Comparison of ENCODE assay signal across 17 mouse cellular contexts in genomic region chr5:122149259-122149658, GRCm38 (mm10). TPM values are rescaled to one million over a fixed set of nuclear protein-coding genes. Genes with fewer than 3 reads are reported as not detected.
"Had no signal": no experiment of that assay in that cellular context is flagged by ENCODE, and none has a peak within 500 bp of the region (broad histone marks: within the 10 kb centered on the region; RNA-seq: fewer than 3 reads in every experiment).

No protein-coding gene starts in this region.

- H3K4me3 ChIP-seq: midbrain, embryonic 13.5 days; midbrain, embryonic 15.5 days; neural tube, embryonic 12.5 days; stomach, embryonic 15.5 days had no signal

- H3K27ac ChIP-seq: midbrain, embryonic 13.5 days; midbrain, embryonic 15.5 days; neural tube, embryonic 12.5 days; stomach, embryonic 15.5 days; stomach, postnatal 0 days had no signal

- ATAC-seq: midbrain, embryonic 13.5 days; midbrain, embryonic 15.5 days had no signal

- H3K36me3 ChIP-seq: midbrain, embryonic 13.5 days; midbrain, embryonic 15.5 days; neural tube, embryonic 12.5 days; stomach, embryonic 15.5 days had no signal

- DNase-seq: lung, adult 18-20 months; lung, embryonic 14.5 days; lung, postnatal 10 days; lung, postnatal 4 days; right cerebral cortex, postnatal 14 days; thymus, adult 18-20 months; thymus, postnatal 14 days; thymus, postnatal 36 days had no signal

- H3K9me3 ChIP-seq: midbrain, embryonic 13.5 days; midbrain, embryonic 15.5 days; neural tube, embryonic 12.5 days; stomach, embryonic 15.5 days had no signal

- H3K9ac ChIP-seq: lung, embryonic 14.5 days; midbrain, embryonic 13.5 days; midbrain, embryonic 15.5 days; neural tube, embryonic 12.5 days; stomach, embryonic 15.5 days had no signal

- H3K4me2 ChIP-seq: lung, embryonic 14.5 days; midbrain, embryonic 11.5 days; midbrain, embryonic 13.5 days; midbrain, embryonic 15.5 days; neural tube, embryonic 12.5 days; stomach, embryonic 15.5 days had no signal

- H3K27me3 ChIP-seq: midbrain, embryonic 13.5 days; midbrain, embryonic 15.5 days; neural tube, embryonic 12.5 days; stomach, embryonic 15.5 days had no signal

- H3K4me1 ChIP-seq: midbrain, embryonic 13.5 days; midbrain, embryonic 15.5 days; neural tube, embryonic 12.5 days had no signal

RNA-seq across cellular contexts. Expression of gene Ccdc63, which starts 8.6 kb away (rescaled TPM):
- total RNA-seq: midbrain, postnatal 0 days had no signal
- polyA plus RNA-seq: liver, embryonic 16.5 days; midbrain, embryonic 13.5 days; midbrain, embryonic 15.5 days; midbrain, postnatal 0 days; neural tube, embryonic 12.5 days; stomach, embryonic 15.5 days had no signal

RNA-seq across cellular contexts. Expression of gene Myl2, which starts 48.5 kb away (rescaled TPM):
- total RNA-seq: monocyte, adult 5-6 weeks had no signal
